19 mouse cellular contexts compared by ENCODE assay signal in genomic region chr7:117505791-117506190, GRCm38 (mm10).
DNase-seq lines count a peak whose midpoint lies in the region; ATAC-seq and TF ChIP-seq lines count a peak whose summit lies in the region.
"Had no signal": no experiment of that assay in that cellular context is flagged by ENCODE, and none has a peak within 500 bp of the region (broad histone marks: within the 10 kb centered on the region; RNA-seq: fewer than 3 reads in every experiment).

No protein-coding gene starts in this region.

- no peak overlapping the region for H3K4me3 ChIP-seq in lung, embryonic 14.5 days (ENCODE audit: low read depth, low read length)
- no peak overlapping the region for H3K4me3 ChIP-seq in intestine, postnatal 0 days (ENCODE audit: low read depth, low read length)
- H3K4me3 ChIP-seq: hindbrain, embryonic 13.5 days; limb, embryonic 15.5 days; midbrain, embryonic 13.5 days had no signal

- no peak for TF ChIP-seq CTCF in lung, embryonic 14.5 days (IDR thresholded peaks at IDR 0.05; ENCODE audit: low read depth)
- no peak for TF ChIP-seq CTCF in intestine, postnatal 0 days (IDR thresholded peaks at IDR 0.05; ENCODE audit: low read depth)

- intact Hi-C loops in gastrocnemius, postnatal 14 days (cut with DNase I; ENCODE audit: low total_unique reads) = no loop called here

- peak; percentile 72 for ATAC-seq in lung, embryonic 14.5 days (ENCODE audit: insufficient read depth)
- peak; percentile 36; the same call in 1 of the 2 replicates for ATAC-seq in intestine, postnatal 0 days
- ATAC-seq: CD4-positive, CD25-positive, alpha-beta regulatory T cell, adult 4 months; midbrain, embryonic 13.5 days had no signal

- peak; percentile 38 for DNase-seq in embryo, embryonic 10 days (ENCODE audit: low spot score)
- no peak for DNase-seq in embryo, embryonic 9.5 days (ENCODE audit: extremely low spot score)
- peak; percentile 49 for DNase-seq in lung, embryonic 14.5 days
- no peak for DNase-seq in lung, postnatal 4 days
- DNase-seq in lung, postnatal 36 days = peak; percentile 58
- no peak for DNase-seq in adrenal gland, adult 8-10 months
- DNase-seq in gastrocnemius, postnatal 14 days = no peak
- DNase-seq: cerebellum, postnatal 14 days; gastrocnemius, postnatal 36 days; heart, postnatal 10 days; right cerebral cortex, postnatal 4 days; thymus, adult 18-20 months had no signal

- no peaks in the 10 kb centered on the region for H3K36me3 ChIP-seq in lung, embryonic 14.5 days (ENCODE audit: insufficient read depth)
- H3K36me3 ChIP-seq in intestine, postnatal 0 days (ENCODE audit: control insufficient read depth, insufficient read depth) = no peaks in the 10 kb centered on the region
- H3K36me3 ChIP-seq: G1E; hindbrain, embryonic 13.5 days; limb, embryonic 15.5 days; midbrain, embryonic 13.5 days had no signal

- no peak overlapping the region for H3K27ac ChIP-seq in lung, embryonic 14.5 days (ENCODE audit: low read depth)
- no peak overlapping the region for H3K27ac ChIP-seq in intestine, postnatal 0 days (ENCODE audit: low read depth, low read length)
- H3K27ac ChIP-seq: hindbrain, embryonic 13.5 days; limb, embryonic 15.5 days; macrophage; midbrain, embryonic 13.5 days had no signal

- H3K9ac ChIP-seq in lung, embryonic 14.5 days = no peak overlapping the region
- H3K9ac ChIP-seq in intestine, postnatal 0 days (ENCODE audit: low read depth, low read length) = no peak overlapping the region
- H3K9ac ChIP-seq: hindbrain, embryonic 13.5 days; limb, embryonic 15.5 days; midbrain, embryonic 13.5 days had no signal

- H3K4me1 ChIP-seq in lung, embryonic 14.5 days (ENCODE audit: insufficient read depth) = no peaks in the 10 kb centered on the region
- no peaks in the 10 kb centered on the region for H3K4me1 ChIP-seq in intestine, postnatal 0 days (replicated peaks; ENCODE audit: control insufficient read depth, insufficient read depth, low read length)

- no peak overlapping the region for H3K4me2 ChIP-seq in lung, embryonic 14.5 days
- H3K4me2 ChIP-seq in intestine, postnatal 0 days (replicated peaks; ENCODE audit: low read depth) = no peak overlapping the region
- H3K4me2 ChIP-seq: hindbrain, embryonic 13.5 days; limb, embryonic 15.5 days; midbrain, embryonic 13.5 days had no signal

- H3K9me3 ChIP-seq in lung, embryonic 14.5 days (ENCODE audit: low read depth, low read length) = no peaks in the 10 kb centered on the region
- no peaks in the 10 kb centered on the region for H3K9me3 ChIP-seq in intestine, postnatal 0 days (ENCODE audit: control insufficient read depth)
- H3K9me3 ChIP-seq: hindbrain, embryonic 13.5 days; limb, embryonic 15.5 days had no signal

- no peaks in the 10 kb centered on the region for H3K27me3 ChIP-seq in lung, embryonic 14.5 days (ENCODE audit: insufficient read depth, low read length)
- H3K27me3 ChIP-seq in intestine, postnatal 0 days (replicated peaks; ENCODE audit: control insufficient read depth, insufficient read depth, low read length) = no peaks in the 10 kb centered on the region
- H3K27me3 ChIP-seq: hindbrain, embryonic 13.5 days; limb, embryonic 15.5 days; midbrain, embryonic 13.5 days had no signal

- WGBS in lung, embryonic 14.5 days = 63% methylated on average over 3 of the region's 3 CpGs
- WGBS in intestine, postnatal 0 days = 79% methylated on average over 3 of the region's 3 CpGs

Comparison
In these comparisons a context has a peak if more than half of its experiments do, and no peak if none do; other contexts are left out.
1. DNase-seq: peak in embryo, embryonic 10 days (single experiment), lung, embryonic 14.5 days (single experiment) and lung, postnatal 36 days (single experiment); none in embryo, embryonic 9.5 days (single experiment), lung, postnatal 4 days (0 of 2), adrenal gland, adult 8-10 months (single experiment) and gastrocnemius, postnatal 14 days (single experiment).